Mouse (Mus musculus) MEL (cell line): ENCODE results near the gene Jmjd1c. TPM values are rescaled to one million over a fixed set of nuclear protein-coding genes. Genes with fewer than 3 reads are reported as not detected.

Source experiments
- DNase-seq: peaks from one replicate; pipeline ENCODE4 v3.0.0; 2011; ENCODE audit warnings: low read depth, low spot score
- H3K27ac ChIP-seq: 2 replicates; pipeline ENCODE4 v1.5.1; 2012; ENCODE audit warnings: low read depth, mild to moderate bottlenecking, control low read depth, low read length, moderate library complexity; ENCODE audit not compliant: control insufficient read depth
- H3K27me3 ChIP-seq, 2 experiments: fragments of 150-350 bp in 1 of 2; sonication (generic) in 1 of 2; 2 replicates each; pipeline ENCODE4 v1.6.1; 2012; ENCODE audit warnings: low read length in 2 of 2, mild to moderate bottlenecking in 2 of 2, improper control_type of control experiment in 1 of 2, moderate library complexity in 1 of 2; ENCODE audit not compliant: insufficient read depth in 2 of 2, control insufficient read depth in 1 of 2
- H3K36me3 ChIP-seq, 2 experiments: 2 replicates each; pipeline ENCODE4 v1.6.1; 2012 to 2014; ENCODE audit warnings: low read length in 2 of 2, improper control_type of control experiment in 1 of 2, inconsistent platforms in 1 of 2, mild to moderate bottlenecking in 1 of 2; ENCODE audit not compliant: insufficient read depth in 2 of 2, control insufficient read depth in 1 of 2
- H3K4me1 ChIP-seq, 2 experiments: fragments of 150-350 bp in 1 of 2; sonication (generic) in 1 of 2; 2 replicates each; pipeline ENCODE4 v1.6.1; 2012; ENCODE audit warnings: low read length in 2 of 2, improper control_type of control experiment in 1 of 2, mild to moderate bottlenecking in 1 of 2; ENCODE audit not compliant: insufficient read depth in 2 of 2, control insufficient read depth in 1 of 2
- H3K4me3 ChIP-seq, 2 experiments: fragments of 150-350 bp in 1 of 2; sonication (generic) in 1 of 2; 2 replicates each; pipeline ENCODE4 v1.5.1; 2012; ENCODE audit warnings: low read depth in 2 of 2, low read length in 2 of 2, mild to moderate bottlenecking in 2 of 2, moderate library complexity in 2 of 2, control low read depth in 1 of 2, improper control_type of control experiment in 1 of 2; ENCODE audit not compliant: control insufficient read depth in 1 of 2, insufficient read depth in 1 of 2
- H3K79me2 ChIP-seq: 2 replicates; pipeline ENCODE4 v1.6.1; 2012; ENCODE audit warnings: mild to moderate bottlenecking, low read length, moderate library complexity; ENCODE audit not compliant: control insufficient read depth, poor library complexity, insufficient read depth
- H3K9ac ChIP-seq: 2 replicates; pipeline ENCODE4 v1.6.1; 2012; ENCODE audit warnings: low read depth, mild to moderate bottlenecking, control low read depth, low read length, moderate library complexity; ENCODE audit not compliant: control insufficient read depth, poor library complexity, severe bottlenecking
- H3K9me3 ChIP-seq: fragments of 150-350 bp; sonication (generic); replicated peaks from 2 replicates; pipeline ENCODE4 v1.6.1; 2012; ENCODE audit warnings: mild to moderate bottlenecking, low read length, improper control_type of control experiment, moderate library complexity; ENCODE audit not compliant: insufficient read depth
- BHLHE40 ChIP-seq: IDR thresholded peaks from 2 replicates; pipeline ENCODE4 v1.6.1; 2012; ENCODE audit warnings: low read depth, mild to moderate bottlenecking, inconsistent platforms, low read length, improper control_type of control experiment, borderline replicate concordance
- CHD1 ChIP-seq: IDR thresholded peaks from 2 replicates; pipeline ENCODE4 v1.6.1; 2012; ENCODE audit warnings: low read depth, mild to moderate bottlenecking, inconsistent platforms, low read length, improper control_type of control experiment
- CHD2 ChIP-seq: IDR thresholded peaks from 2 replicates; pipeline ENCODE4 v1.6.1; 2011; ENCODE audit warnings: low read length, improper control_type of control experiment
- CTCF ChIP-seq, 3 experiments: IDR thresholded peaks in 2 of 3; conservative IDR thresholded peaks in 1 of 3; 2 replicates each; pipeline ENCODE4 v1.5.1; 2011 to 2012; ENCODE audit warnings: low read length in 3 of 3, low read depth in 2 of 3, mild to moderate bottlenecking in 2 of 3, improper control_type of control experiment in 1 of 3, inconsistent platforms in 1 of 3, mixed read lengths in 1 of 3, moderate library complexity in 1 of 3; ENCODE audit not compliant: control insufficient read depth in 1 of 3, insufficient read depth in 1 of 3, poor library complexity in 1 of 3, severe bottlenecking in 1 of 3
- ELF1 ChIP-seq: IDR thresholded peaks from 2 replicates; pipeline ENCODE4 v1.6.1; 2014; ENCODE audit warnings: low read depth, mild to moderate bottlenecking, inconsistent platforms, low read length, improper control_type of control experiment, moderate library complexity
- GABPA ChIP-seq: IDR thresholded peaks from 2 replicates; pipeline ENCODE4 v1.6.1; 2012; ENCODE audit warnings: low read depth, mild to moderate bottlenecking, inconsistent platforms, low read length, improper control_type of control experiment, moderate library complexity
- GATA1 ChIP-seq: IDR thresholded peaks from 2 replicates; pipeline ENCODE4 v1.6.1; 2011; ENCODE audit warnings: low read depth, low read length, improper control_type of control experiment
- KAT2A ChIP-seq: conservative IDR thresholded peaks from 2 replicates; pipeline ENCODE4 v1.6.1; 2012; ENCODE audit warnings: low read depth, low read length, improper control_type of control experiment, inconsistent platforms
- MAFK ChIP-seq: IDR thresholded peaks from 2 replicates; pipeline ENCODE4 v1.6.1; 2011; ENCODE audit warnings: low read depth, mild to moderate bottlenecking, low read length, improper control_type of control experiment, borderline replicate concordance
- MAX ChIP-seq: IDR thresholded peaks from 2 replicates; pipeline ENCODE4 v1.6.1; 2011; ENCODE audit warnings: low read length, improper control_type of control experiment
- MAZ ChIP-seq: IDR thresholded peaks from 2 replicates; pipeline ENCODE4 v1.6.1; 2012; ENCODE audit warnings: low read depth, mild to moderate bottlenecking, inconsistent platforms, low read length, improper control_type of control experiment
- MEF2A ChIP-seq: IDR thresholded peaks from 2 replicates; pipeline ENCODE4 v1.6.1; 2014; ENCODE audit warnings: low read depth, mild to moderate bottlenecking, inconsistent platforms, low read length, improper control_type of control experiment; ENCODE audit not compliant: poor library complexity, insufficient replicate concordance, severe bottlenecking; ENCODE audit errors: extremely low read depth
- MXI1 ChIP-seq: IDR thresholded peaks from 2 replicates; pipeline ENCODE4 v1.6.1; 2011; ENCODE audit warnings: mild to moderate bottlenecking, low read depth, low read length, improper control_type of control experiment
- MYB ChIP-seq: IDR thresholded peaks from 2 replicates; pipeline ENCODE4 v1.6.1; 2011; ENCODE audit warnings: mild to moderate bottlenecking, low read depth, low read length, improper control_type of control experiment
- NELFE ChIP-seq: IDR thresholded peaks from 2 replicates; pipeline ENCODE4 v1.6.1; 2011; ENCODE audit warnings: low read depth, low read length, improper control_type of control experiment
- POLR2A ChIP-seq, 2 experiments: IDR thresholded peaks; 2 replicates each; pipeline ENCODE4 v1.6.1; 2011 to 2012; ENCODE audit warnings: low read length in 2 of 2, mild to moderate bottlenecking in 2 of 2, control low read depth in 1 of 2, improper control_type of control experiment in 1 of 2, low read depth in 1 of 2, moderate library complexity in 1 of 2; ENCODE audit not compliant: control insufficient read depth in 1 of 2, insufficient read depth in 1 of 2, poor library complexity in 1 of 2
- POLR2AphosphoS2 ChIP-seq: IDR thresholded peaks from 2 replicates; pipeline ENCODE4 v1.6.1; 2011; ENCODE audit warnings: low read length, improper control_type of control experiment
- POLR2AphosphoS5 ChIP-seq: IDR thresholded peaks from 2 replicates; pipeline ENCODE4 v1.6.1; 2012; ENCODE audit warnings: low read depth, borderline replicate concordance, mild to moderate bottlenecking, inconsistent platforms, low read length, moderate library complexity, mixed read lengths
- RAD21 ChIP-seq: IDR thresholded peaks from 2 replicates; pipeline ENCODE4 v1.6.1; 2011; ENCODE audit warnings: mild to moderate bottlenecking, low read depth, low read length, improper control_type of control experiment
- SIN3A ChIP-seq: IDR thresholded peaks from 2 replicates; pipeline ENCODE4 v1.6.1; 2012; ENCODE audit warnings: low read length, improper control_type of control experiment, inconsistent platforms
- SMC3 ChIP-seq: IDR thresholded peaks from 2 replicates; pipeline ENCODE4 v1.6.1; 2011; ENCODE audit warnings: low read depth, low read length, improper control_type of control experiment
- TAL1 ChIP-seq: IDR thresholded peaks from 2 replicates; pipeline ENCODE4 v1.6.1; 2012; ENCODE audit warnings: mild to moderate bottlenecking, inconsistent platforms, low read length, moderate library complexity, mixed read lengths
- TBP ChIP-seq: IDR thresholded peaks from 2 replicates; pipeline ENCODE4 v1.8.0; 2011; ENCODE audit warnings: low read depth, low read length, improper control_type of control experiment
- TCF12 ChIP-seq: IDR thresholded peaks from 2 replicates; pipeline ENCODE4 v1.6.1; 2014; ENCODE audit warnings: low read depth, mild to moderate bottlenecking, inconsistent platforms, low read length, improper control_type of control experiment, moderate library complexity
- UBTF ChIP-seq: IDR thresholded peaks from 2 replicates; pipeline ENCODE4 v1.6.1; 2012; ENCODE audit warnings: low read depth, mild to moderate bottlenecking, inconsistent platforms, low read length, improper control_type of control experiment, moderate library complexity, borderline replicate concordance; ENCODE audit not compliant: insufficient read depth
- USF1 ChIP-seq: IDR thresholded peaks from 2 replicates; pipeline ENCODE4 v1.6.1; 2014; ENCODE audit warnings: low read depth, mild to moderate bottlenecking, inconsistent platforms, low read length, improper control_type of control experiment, moderate library complexity
- USF2 ChIP-seq, 2 experiments: IDR thresholded peaks; 2 replicates each; pipeline ENCODE4 v1.6.1; 2011 to 2012; ENCODE audit warnings: improper control_type of control experiment in 2 of 2, low read length in 2 of 2, borderline replicate concordance in 1 of 2, inconsistent platforms in 1 of 2, low read depth in 1 of 2, mild to moderate bottlenecking in 1 of 2; ENCODE audit not compliant: insufficient read depth in 1 of 2
- ZKSCAN1 ChIP-seq: IDR thresholded peaks from 2 replicates; pipeline ENCODE4 v1.6.1; 2012; ENCODE audit warnings: low read depth, mild to moderate bottlenecking, inconsistent platforms, low read length, improper control_type of control experiment, moderate library complexity
- ZNF384 ChIP-seq: IDR thresholded peaks from 2 replicates; pipeline ENCODE4 v1.6.1; 2012; ENCODE audit warnings: low read depth, mild to moderate bottlenecking, inconsistent platforms, low read length, improper control_type of control experiment
- polyA plus RNA-seq, 2 experiments: library from polyadenylated mRNA; stranded (reverse) in 1 of 2; unstranded in 1 of 2; fragments of >175 nt in 1 of 2; fragments of >200 nt in 1 of 2; gene quantifications; 2 replicates each; pipeline versions ENCODE4 v1.2.1 to v1.2.4; 2012; ENCODE audit warnings: low replicate concordance in 2 of 2, low read depth in 1 of 2; ENCODE audit not compliant: insufficient read length in 2 of 2, insufficient read depth in 1 of 2, missing spikeins in 1 of 2
- total RNA-seq: library from RNA; depleted of rRNA; stranded (reverse); fragments of 300-350 nt; gene quantifications from 2 replicates; pipeline ENCODE4 v1.2.3, GENCODE M21; 2012

Gene Jmjd1c
- total and polyA plus RNA-seq, 3 experiments: 10.6 to 62.3 (median 15.2) TPM

DNA sequence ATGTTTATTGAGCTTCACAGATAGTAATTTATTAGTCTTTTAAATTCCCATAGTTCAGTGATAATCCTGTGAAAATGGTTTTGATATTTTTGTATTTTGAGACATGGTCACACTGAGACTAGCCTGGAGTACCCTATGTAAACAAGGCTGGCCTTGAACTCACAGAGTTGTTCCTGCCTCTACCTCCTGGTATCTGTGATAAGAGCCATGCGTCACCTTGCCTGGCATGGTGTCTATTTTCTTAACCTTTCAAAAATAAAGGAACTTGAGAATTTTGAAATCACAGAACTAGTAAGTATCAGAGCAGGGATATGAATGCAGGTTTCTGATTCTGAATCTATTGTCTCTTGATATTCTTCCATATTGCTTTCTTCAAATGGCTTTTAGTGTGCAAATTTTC, 35.8 kb downstream of the Jmjd1c start:
- TF ChIP-seq UBTF (no peak), CHD2 (no peak), TBP (no peak), TAL1 (no peak), POLR2AphosphoS2 (no peak), SMC3 (no peak), ZKSCAN1 (no peak), TCF12 (no peak), POLR2A (IDR thresholded peaks at IDR 0.05; ENCODE audit: control insufficient read depth in 1 of 2, insufficient read depth in 1 of 2, low read depth in 1 of 2, low read length in 2 of 2, poor library complexity in 1 of 2) (no peak), MAZ (no peak), MAX (no peak), RAD21 (no peak), SIN3A (no peak)
- DNase-seq: peak; percentile 9
- Histone ChIP-seq H3K9ac (no peak overlapping the region), H3K27me3 (no peaks in the 10 kb centered on the region), H3K79me2 (no peaks in the 10 kb centered on the region), H3K9me3 (no peaks in the 10 kb centered on the region), H3K36me3 (no peaks in the 10 kb centered on the region), H3K4me3 (no peak overlapping the region), H3K4me1 (no peaks in the 10 kb centered on the region), H3K27ac (no peak overlapping the region)

DNA sequence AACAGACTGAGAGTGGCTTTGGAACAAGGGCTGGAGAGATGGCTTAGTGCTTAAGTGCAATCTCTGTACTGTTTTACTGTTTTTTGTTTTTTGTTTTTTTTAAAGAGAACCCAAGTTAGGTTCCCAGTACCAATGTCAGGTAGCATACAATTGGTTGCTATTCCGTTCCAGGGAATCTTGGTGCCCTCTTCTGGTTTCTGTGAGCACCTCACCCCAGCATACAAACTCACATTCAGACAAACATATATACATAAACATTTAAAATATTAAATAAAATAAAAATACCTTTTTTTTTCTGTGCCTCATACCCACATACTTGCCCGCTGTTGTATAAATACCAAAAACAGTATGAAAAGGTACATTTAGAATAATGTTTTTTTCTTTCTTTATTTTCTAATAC, 38.4 kb downstream of the Jmjd1c start:
- no peaks in the 10 kb centered on the region for H3K79me2 ChIP-seq
- no peaks in the 10 kb centered on the region for H3K9me3 ChIP-seq
- no peaks in the 10 kb centered on the region for H3K36me3 ChIP-seq
- no peak overlapping the region for H3K4me3 ChIP-seq
- H3K4me1 ChIP-seq: no peaks in the 10 kb centered on the region
- H3K27ac ChIP-seq: no peak overlapping the region
- H3K27me3 ChIP-seq: peaks cover 2 to 8% of the 10 kb centered on the region in 2 experiments; a peak in 3 of 4 replicates
- H3K9ac ChIP-seq: no peak overlapping the region
- no peak for TF ChIP-seq USF1
- TF ChIP-seq ZKSCAN1: no peak
- TF ChIP-seq GATA1: no peak
- TF ChIP-seq CHD2: no peak
- no peak for TF ChIP-seq MXI1
- TF ChIP-seq ELF1: no peak
- no peak for TF ChIP-seq MEF2A
- TF ChIP-seq CTCF (IDR thresholded peaks at IDR 0.05 in 2 of 3, conservative IDR thresholded peaks at IDR 0.05 in 1 of 3; ENCODE audit: control insufficient read depth in 1 of 3, insufficient read depth in 1 of 3, low read depth in 2 of 3, low read length in 3 of 3, poor library complexity in 1 of 3, severe bottlenecking in 1 of 3): peak in 2 of 3 experiments; percentile 12 to 16; a peak in 1 of 6 replicates
- no peak for TF ChIP-seq USF2 (IDR thresholded peaks at IDR 0.05; ENCODE audit: borderline replicate concordance in 1 of 2, insufficient read depth in 1 of 2, low read depth in 1 of 2, low read length in 2 of 2)
- no peak for TF ChIP-seq MYB
- no peak for TF ChIP-seq ZNF384
- no peak for TF ChIP-seq BHLHE40
- TF ChIP-seq NELFE: no peak
- peak; percentile 31; the same call in 1 of the 2 replicates for TF ChIP-seq SMC3
- no peak for TF ChIP-seq MAFK
- no peak for TF ChIP-seq KAT2A
- TF ChIP-seq CHD1: no peak
- no peak for TF ChIP-seq POLR2AphosphoS5
- no peak for TF ChIP-seq GABPA
- peak; percentile 29 for TF ChIP-seq RAD21
- no peak for DNase-seq
